Mouse (Mus musculus) neural tube, embryonic 15.5 days (tissue): ENCODE results near the gene Mdm2. TPM values are rescaled to one million over a fixed set of nuclear protein-coding genes. Genes with fewer than 3 reads are reported as not detected.
"Not testable (repeated sequence)": the region's sequence is repeated elsewhere in the genome, so short reads cannot be mapped to it uniquely, and the experiment has no call there.

Experiments used
- ATAC-seq: fragments of 200-750 bp; cut with Nextera tagmentation; 2 replicates; pipeline ENCODE4 v1.8.0; 2017; ENCODE audit warnings: mild to moderate bottlenecking, moderate TSS enrichment, moderate library complexity; ENCODE audit not compliant: low FRiP score
- H3K27ac ChIP-seq: fragments of 300-500 bp; sonication (generic); replicated peaks from 2 replicates; pipeline ENCODE4 v1.5.1; 2015; ENCODE audit warnings: mild to moderate bottlenecking, inconsistent platforms
- H3K27me3 ChIP-seq: fragments of 300-500 bp; sonication (generic); replicated peaks from 2 replicates; pipeline ENCODE4 v1.6.1; 2015; ENCODE audit warnings: inconsistent platforms
- H3K36me3 ChIP-seq: fragments of 300-500 bp; sonication (generic); 2 replicates; pipeline ENCODE4 v1.6.1; 2015; ENCODE audit warnings: inconsistent platforms
- H3K4me1 ChIP-seq: fragments of 300-500 bp; sonication (generic); 2 replicates; pipeline ENCODE4 v1.6.1; 2015; ENCODE audit warnings: inconsistent platforms
- H3K4me2 ChIP-seq: fragments of 300-500 bp; sonication (generic); 2 replicates; pipeline ENCODE4 v1.6.1; 2015; ENCODE audit warnings: inconsistent platforms, mild to moderate bottlenecking, moderate library complexity
- H3K4me3 ChIP-seq: fragments of 300-500 bp; sonication (generic); replicated peaks from 2 replicates; pipeline ENCODE4 v1.5.1; 2015; ENCODE audit warnings: mild to moderate bottlenecking, inconsistent platforms
- H3K9ac ChIP-seq: fragments of 300-500 bp; sonication (generic); replicated peaks from 2 replicates; pipeline ENCODE4 v1.6.1; 2015; ENCODE audit warnings: mild to moderate bottlenecking, inconsistent platforms
- H3K9me3 ChIP-seq: fragments of 300-500 bp; sonication (generic); replicated peaks from 2 replicates; pipeline ENCODE4 v1.6.1; 2016; ENCODE audit warnings: inconsistent platforms
- WGBS: fragments of 180-500 bp; shearing (Covaris S2); methylation state at CpG from one replicate; pipeline ENCODE4 v1.1.7; 2015; ENCODE audit warnings: mixed read lengths; 5-methylcytosine and 5-hydroxymethylcytosine counted together
- polyA plus RNA-seq: library from polyadenylated mRNA; unstranded; fragments of >200 nt; fragmentation: Nextera tagmentation; extraction: Ambion mirVana; gene quantifications from 2 replicates; pipeline ENCODE4 v1.2.1, GENCODE M21; 2015

Gene Mdm2
- polyA plus RNA-seq, 1 experiment from 2014 or later: 46.0 TPM

DNA sequence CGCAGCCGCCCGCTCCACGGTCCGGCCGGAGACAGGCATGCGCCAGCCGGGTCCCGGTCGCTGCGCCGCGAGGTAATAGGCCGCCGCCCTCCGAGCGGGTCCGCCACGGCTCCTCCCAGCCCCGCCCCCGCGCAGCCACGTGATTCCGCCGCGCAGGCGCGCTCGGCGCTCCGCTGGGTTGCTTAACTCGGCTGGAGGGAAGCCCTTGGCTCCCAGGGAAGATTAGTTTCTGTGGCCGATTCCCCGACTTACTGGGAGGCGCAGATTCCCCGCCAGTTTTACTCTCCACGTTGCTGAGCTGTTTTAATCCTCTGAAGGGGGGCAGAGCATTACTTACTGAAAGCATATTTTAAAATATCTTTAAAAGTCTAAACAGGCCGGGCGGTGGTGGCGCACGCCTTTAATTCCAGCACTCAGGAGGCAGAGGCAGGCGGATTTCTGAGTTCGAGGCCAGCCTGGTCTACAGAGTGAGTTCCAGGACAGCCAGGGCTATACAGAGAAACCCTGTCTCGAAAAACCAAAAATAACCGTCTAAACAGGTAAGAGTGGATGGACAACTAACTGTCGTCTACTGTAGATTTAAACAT, 35.8 kb upstream of the Mdm2 start, which contains the start of gene Slc35e3:
Gene Slc35e3 (minus strand): TSS at position 69 of the 587 bp plus-strand sequence.
- 14% methylated on average over 46 of the region's 46 CpGs for WGBS
- H3K36me3 ChIP-seq: peaks cover 15% of the 10 kb centered on the region

DNA sequence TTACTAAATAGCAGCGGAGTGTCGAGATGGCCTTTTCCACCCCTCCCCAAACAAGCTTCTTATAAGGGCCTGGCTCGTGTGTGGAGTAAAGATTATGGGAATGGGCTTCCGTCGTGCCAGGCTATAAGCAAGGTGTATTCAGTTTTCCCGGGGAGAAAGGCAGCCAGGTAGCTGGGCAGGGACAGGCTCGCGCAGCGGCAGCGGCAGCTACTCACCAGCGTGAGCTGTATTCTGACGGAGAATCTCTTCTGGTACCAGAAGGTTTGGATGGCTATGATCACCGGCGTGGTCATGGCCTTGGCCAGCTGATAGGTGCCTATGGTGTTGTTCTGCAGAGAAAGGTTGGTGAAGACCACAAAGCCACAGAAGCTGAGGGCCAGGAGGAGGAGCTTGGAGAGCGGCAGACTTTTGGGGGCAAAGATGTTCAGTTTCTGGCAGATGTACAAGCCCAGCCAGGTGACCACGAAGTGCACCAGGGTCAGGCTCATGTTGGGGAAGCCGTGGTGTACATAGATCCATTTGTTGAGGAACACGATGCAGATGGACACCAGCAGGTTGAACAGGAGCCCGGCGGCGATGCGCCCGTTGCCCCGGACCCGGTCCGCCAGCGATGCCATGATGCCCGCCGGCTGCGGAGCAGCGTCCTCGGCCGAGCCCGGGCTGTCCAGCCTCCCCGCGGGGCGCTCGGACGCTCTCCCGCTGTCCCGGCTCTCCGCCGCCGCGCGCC, 35.2 kb upstream of the Mdm2 start:
- not testable (repeated sequence) for H3K27me3 ChIP-seq, H3K9me3 ChIP-seq
- whole genome bisulfite sequencing: under 1% methylated on average over 14 of the region's 46 CpGs
- ATAC-seq: peak; percentile 69
- H3K4me2 ChIP-seq: peak overlapping the region; percentile 71
- peak overlapping the region; percentile 61 for H3K4me3 ChIP-seq
- peaks cover 24% of the 10 kb centered on the region for H3K4me1 ChIP-seq
- H3K9ac ChIP-seq: peak overlapping the region; percentile 77
- H3K27ac ChIP-seq: peak overlapping the region; percentile 67
- peaks cover 13% of the 10 kb centered on the region for H3K36me3 ChIP-seq

More for the DNA sequence above, 35.8 kb upstream of the Mdm2 start, which contains the start of gene Slc35e3:
- H3K9ac ChIP-seq: peak within 1 kb of the TSS; percentile 77
- H3K27ac ChIP-seq: peak within 1 kb of the TSS; percentile 67
- ATAC-seq: peak; percentile 97
- peak within 1 kb of the TSS; percentile 71 for H3K4me2 ChIP-seq
- H3K9me3 ChIP-seq: no peaks in the 10 kb centered on the region
- H3K4me1 ChIP-seq: peaks cover 22% of the 10 kb centered on the region
- peak within 1 kb of the TSS; percentile 61 for H3K4me3 ChIP-seq
- H3K27me3 ChIP-seq: no peaks in the 10 kb centered on the region

DNA sequence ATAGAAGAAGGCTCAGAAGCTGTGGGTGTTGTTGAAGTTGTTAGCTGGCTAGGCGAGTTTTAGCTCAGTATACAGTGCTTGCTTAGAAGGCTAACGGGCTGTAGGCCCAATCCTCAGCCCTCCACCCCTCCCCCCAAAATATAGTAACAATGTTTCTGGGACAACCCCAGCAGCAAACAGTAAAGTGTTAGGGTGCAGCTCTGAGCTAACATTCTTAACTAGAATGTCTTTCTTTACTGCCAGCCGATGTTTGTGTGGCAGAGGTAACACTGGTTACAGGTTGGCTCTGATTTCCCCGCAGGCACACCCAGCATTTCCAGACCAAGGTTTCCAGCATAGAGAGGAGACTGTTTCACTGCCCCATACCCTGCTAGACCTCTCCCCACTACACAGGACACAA, 33.4 kb upstream of the Mdm2 start:
- Histone ChIP-seq H3K4me3 (no peak overlapping the region), H3K27ac (no peak overlapping the region), H3K9ac (no peak overlapping the region)

DNA sequence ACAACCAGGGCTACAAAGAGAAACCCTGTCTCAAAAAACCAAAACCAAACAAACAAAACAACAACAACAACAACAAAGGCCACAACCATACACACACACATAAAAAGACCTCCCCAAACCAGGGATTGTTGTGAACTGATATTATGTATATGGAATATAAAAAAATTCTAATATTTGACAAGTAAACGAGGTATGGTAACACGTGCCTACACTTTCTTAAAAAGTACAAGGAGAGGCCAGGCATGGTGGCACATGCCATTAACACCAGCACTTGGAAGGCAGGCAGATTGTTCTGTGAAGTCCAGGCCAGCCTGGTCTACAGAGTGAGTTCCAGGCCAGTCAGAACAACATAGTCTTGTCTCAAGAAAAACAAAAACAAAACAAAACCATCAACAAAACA, 32.6 kb upstream of the Mdm2 start:
- peaks cover 24% of the 10 kb centered on the region for H3K4me1 ChIP-seq
- no peak overlapping the region for H3K9ac ChIP-seq
- ATAC-seq: no peak
- H3K4me2 ChIP-seq: no peak overlapping the region
- H3K4me3 ChIP-seq: no peak overlapping the region
- H3K27ac ChIP-seq: no peak overlapping the region
- no peaks in the 10 kb centered on the region for H3K27me3 ChIP-seq
- H3K9me3 ChIP-seq: no peaks in the 10 kb centered on the region
- H3K36me3 ChIP-seq: peaks cover 26% of the 10 kb centered on the region
- 95% methylated on average over 2 of the region's 2 CpGs for WGBS

More for the DNA sequence above, 33.4 kb upstream of the Mdm2 start:
- H3K4me1 ChIP-seq: peaks cover 24% of the 10 kb centered on the region
- H3K27me3 ChIP-seq: no peaks in the 10 kb centered on the region
- H3K9me3 ChIP-seq: no peaks in the 10 kb centered on the region
- WGBS: 79% methylated on average over 4 of the region's 4 CpGs
- peaks cover 22% of the 10 kb centered on the region for H3K36me3 ChIP-seq
- H3K4me2 ChIP-seq: peak overlapping the region; percentile 71
- ATAC-seq: no peak

DNA sequence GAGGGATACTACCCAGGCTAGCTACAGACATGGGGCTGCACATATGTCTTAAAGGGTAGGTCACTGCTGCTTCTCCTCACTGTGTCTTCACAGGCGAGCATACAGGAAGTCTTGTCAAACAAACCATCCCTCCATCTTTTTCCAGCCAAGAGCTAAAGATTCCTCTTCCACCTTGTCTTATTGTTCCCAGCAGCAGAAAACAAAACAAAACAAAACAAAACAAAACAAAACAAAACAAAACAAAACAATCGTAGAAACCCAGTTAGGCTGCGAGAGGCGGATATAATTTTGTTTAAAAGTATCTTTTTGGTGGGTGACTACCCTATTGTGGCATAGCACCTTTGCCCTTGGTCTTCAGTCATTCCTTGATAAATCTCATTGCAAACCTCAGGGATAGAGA, 32.1 kb upstream of the Mdm2 start:
- H3K4me3 ChIP-seq: no peak overlapping the region
- no peaks in the 10 kb centered on the region for H3K27me3 ChIP-seq
- H3K9me3 ChIP-seq: no peaks in the 10 kb centered on the region
- H3K27ac ChIP-seq: no peak overlapping the region
- peaks cover 29% of the 10 kb centered on the region for H3K36me3 ChIP-seq
- H3K9ac ChIP-seq: no peak overlapping the region
- no peak for ATAC-seq
- 95% methylated on average over 4 of the region's 4 CpGs for WGBS
- H3K4me2 ChIP-seq: no peak overlapping the region
- H3K4me1 ChIP-seq: peaks cover 24% of the 10 kb centered on the region

DNA sequence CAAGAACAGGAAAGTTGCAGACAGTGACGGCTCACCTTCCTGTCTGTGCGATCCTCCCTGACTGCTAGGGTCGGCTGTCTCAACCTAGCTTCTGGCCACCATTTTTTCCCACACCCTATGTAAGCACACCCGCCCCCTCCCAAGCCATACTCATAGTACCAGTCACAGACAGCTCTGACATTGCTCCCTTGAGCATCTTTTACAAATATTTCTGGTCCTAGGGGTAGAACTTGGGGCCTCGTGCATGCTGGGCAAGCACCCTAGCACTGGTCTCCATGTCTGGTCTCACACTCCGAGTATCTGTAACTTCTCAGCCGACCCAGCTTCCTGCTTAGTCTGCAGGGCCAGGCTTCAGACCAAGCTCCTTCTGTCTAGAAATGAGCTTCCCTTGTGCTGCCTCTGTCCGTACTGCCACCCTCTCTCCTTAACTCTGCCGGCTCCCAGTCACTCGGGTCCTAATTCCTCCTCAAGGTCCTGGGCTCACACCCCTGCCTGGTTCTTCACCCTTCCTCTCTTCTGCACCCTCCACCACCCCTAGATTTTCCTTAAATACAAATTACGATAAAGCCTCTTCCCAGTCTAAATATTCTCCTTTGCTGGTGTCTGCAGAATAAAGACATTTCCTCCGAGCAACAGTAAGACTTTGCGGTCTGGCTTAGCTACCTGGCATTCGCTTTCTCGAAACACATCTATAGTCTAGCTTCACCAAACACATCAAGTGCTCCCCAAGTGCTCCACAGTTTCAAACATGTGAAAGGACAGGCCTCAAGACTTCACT, 31.3 kb upstream of the Mdm2 start:
- no peak overlapping the region for H3K4me3 ChIP-seq
- H3K27ac ChIP-seq: no peak overlapping the region
- 91% methylated on average over 15 of the region's 15 CpGs for WGBS
- H3K4me2 ChIP-seq: no peak overlapping the region
- H3K36me3 ChIP-seq: peaks cover 37% of the 10 kb centered on the region
- H3K9ac ChIP-seq: no peak overlapping the region
- no peaks in the 10 kb centered on the region for H3K9me3 ChIP-seq
- no peak for ATAC-seq
- peaks cover 24% of the 10 kb centered on the region for H3K4me1 ChIP-seq
- no peaks in the 10 kb centered on the region for H3K27me3 ChIP-seq

DNA sequence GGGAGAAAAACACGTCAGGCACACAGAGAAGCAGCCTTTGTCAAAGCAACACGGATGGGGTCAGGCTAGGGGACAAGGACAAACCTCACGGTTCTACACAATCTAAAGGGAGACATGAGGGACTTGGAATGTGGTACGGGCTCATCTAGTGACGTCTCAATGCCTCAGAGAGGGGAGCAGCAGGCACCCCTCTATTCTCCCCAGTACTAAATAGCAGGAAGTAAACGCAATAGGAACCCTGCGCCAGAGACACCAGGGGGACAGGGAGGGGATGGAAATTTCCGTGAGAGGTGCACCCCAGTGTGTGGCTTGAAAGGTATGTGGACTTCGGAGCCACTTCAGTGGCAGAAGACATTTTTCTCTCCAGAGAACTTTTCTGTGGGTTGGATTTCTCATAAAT, 30.4 kb upstream of the Mdm2 start:
- H3K9me3 ChIP-seq: no peaks in the 10 kb centered on the region
- no peak for ATAC-seq
- no peaks in the 10 kb centered on the region for H3K27me3 ChIP-seq
- no peak overlapping the region for H3K27ac ChIP-seq
- no peak overlapping the region for H3K4me2 ChIP-seq
- no peak overlapping the region for H3K4me3 ChIP-seq
- H3K4me1 ChIP-seq: peaks cover 24% of the 10 kb centered on the region
- H3K36me3 ChIP-seq: peaks cover 46% of the 10 kb centered on the region
- no peak overlapping the region for H3K9ac ChIP-seq
- WGBS: 87% methylated on average over 9 of the region's 9 CpGs

DNA sequence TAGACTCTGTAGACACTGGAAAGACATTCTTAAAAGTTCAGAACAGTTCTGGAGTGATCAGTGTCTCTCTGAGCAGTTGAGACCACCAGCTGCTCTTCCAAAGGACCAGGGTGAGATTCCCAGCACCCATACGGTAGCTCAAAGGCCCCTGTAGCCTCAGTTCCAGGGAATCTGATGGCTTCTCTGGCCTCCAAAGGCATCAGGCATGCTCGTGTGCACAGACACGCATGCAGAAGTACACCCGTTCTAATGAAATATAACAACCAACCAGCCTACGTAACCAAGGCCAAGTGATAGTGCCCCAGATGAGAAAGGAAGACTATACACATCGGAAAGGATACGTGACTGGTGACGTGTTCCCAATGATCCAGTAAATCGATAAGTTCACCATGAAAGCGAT, 29.6 kb upstream of the Mdm2 start:
- H3K4me2 ChIP-seq: no peak overlapping the region
- no peaks in the 10 kb centered on the region for H3K27me3 ChIP-seq
- 96% methylated on average over 10 of the region's 10 CpGs for WGBS
- H3K4me3 ChIP-seq: no peak overlapping the region
- no peak for ATAC-seq
- peaks cover 47% of the 10 kb centered on the region for H3K36me3 ChIP-seq
- peaks cover 23% of the 10 kb centered on the region for H3K4me1 ChIP-seq
- H3K9ac ChIP-seq: no peak overlapping the region
- H3K9me3 ChIP-seq: no peaks in the 10 kb centered on the region
- no peak overlapping the region for H3K27ac ChIP-seq

DNA sequence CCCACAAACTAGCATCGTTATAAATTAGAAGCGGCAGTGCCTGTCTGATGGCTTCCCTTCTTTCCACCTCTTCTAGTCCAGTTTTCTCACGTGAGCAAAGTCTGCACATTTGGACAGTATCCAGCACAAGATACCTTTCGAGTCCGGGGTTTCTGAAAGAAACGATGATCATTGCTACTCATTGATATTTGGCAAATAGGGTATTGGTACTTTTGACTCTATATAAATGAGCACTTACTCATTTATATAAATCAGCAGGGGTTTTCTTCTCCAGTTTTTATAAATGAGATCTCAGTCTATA, 29.0 kb upstream of the Mdm2 start:
- WGBS: 95% methylated on average over 6 of the region's 6 CpGs
- H3K4me3 ChIP-seq: no peak overlapping the region
- no peak overlapping the region for H3K9ac ChIP-seq
- H3K4me2 ChIP-seq: no peak overlapping the region
- H3K36me3 ChIP-seq: peaks cover 47% of the 10 kb centered on the region
- H3K4me1 ChIP-seq: peaks cover 17% of the 10 kb centered on the region
- ATAC-seq: no peak
- no peak overlapping the region for H3K27ac ChIP-seq
- H3K9me3 ChIP-seq: no peaks in the 10 kb centered on the region
- H3K27me3 ChIP-seq: no peaks in the 10 kb centered on the region

DNA sequence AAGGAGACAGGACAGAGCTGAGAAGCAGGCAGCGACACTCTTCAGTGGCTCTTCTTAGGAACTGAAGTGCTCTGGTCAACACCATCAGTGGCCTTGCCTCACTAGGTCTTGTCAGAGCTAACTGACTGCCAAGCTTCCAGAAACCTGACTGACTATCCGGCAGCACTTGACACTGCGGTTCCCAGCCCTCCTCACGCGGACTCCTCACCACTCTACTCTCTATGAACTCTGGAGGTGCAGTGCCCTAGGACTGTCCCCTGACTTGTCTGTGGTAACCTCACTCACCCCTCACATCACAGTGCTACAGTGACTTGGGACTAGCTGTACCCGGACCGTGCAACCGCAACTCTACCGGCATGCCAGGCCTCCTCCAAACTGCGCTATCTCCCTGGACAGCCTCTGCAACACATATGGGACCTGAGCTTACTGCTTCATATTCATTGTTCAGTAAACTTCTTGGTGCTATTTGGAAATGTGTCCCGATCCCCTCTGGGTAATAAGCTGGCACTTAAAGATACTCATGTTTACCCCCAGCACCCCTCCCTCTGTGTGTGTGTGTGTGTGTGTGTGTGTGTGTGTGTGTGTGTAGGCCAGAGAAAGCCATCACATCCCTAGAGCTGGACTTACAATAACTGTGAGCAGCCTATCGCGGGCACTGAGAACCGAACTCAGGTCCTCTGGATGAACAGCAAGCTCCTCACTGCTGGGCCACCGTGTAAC, 28.5 kb upstream of the Mdm2 start:
- ATAC-seq: no peak
- H3K27me3 ChIP-seq: no peaks in the 10 kb centered on the region
- H3K9ac ChIP-seq: no peak overlapping the region
- H3K4me3 ChIP-seq: no peak overlapping the region
- peaks cover 12% of the 10 kb centered on the region for H3K4me1 ChIP-seq
- H3K4me2 ChIP-seq: no peak overlapping the region
- H3K9me3 ChIP-seq: no peaks in the 10 kb centered on the region
- WGBS: 90% methylated on average over 15 of the region's 15 CpGs
- no peak overlapping the region for H3K27ac ChIP-seq
- peaks cover 47% of the 10 kb centered on the region for H3K36me3 ChIP-seq

DNA sequence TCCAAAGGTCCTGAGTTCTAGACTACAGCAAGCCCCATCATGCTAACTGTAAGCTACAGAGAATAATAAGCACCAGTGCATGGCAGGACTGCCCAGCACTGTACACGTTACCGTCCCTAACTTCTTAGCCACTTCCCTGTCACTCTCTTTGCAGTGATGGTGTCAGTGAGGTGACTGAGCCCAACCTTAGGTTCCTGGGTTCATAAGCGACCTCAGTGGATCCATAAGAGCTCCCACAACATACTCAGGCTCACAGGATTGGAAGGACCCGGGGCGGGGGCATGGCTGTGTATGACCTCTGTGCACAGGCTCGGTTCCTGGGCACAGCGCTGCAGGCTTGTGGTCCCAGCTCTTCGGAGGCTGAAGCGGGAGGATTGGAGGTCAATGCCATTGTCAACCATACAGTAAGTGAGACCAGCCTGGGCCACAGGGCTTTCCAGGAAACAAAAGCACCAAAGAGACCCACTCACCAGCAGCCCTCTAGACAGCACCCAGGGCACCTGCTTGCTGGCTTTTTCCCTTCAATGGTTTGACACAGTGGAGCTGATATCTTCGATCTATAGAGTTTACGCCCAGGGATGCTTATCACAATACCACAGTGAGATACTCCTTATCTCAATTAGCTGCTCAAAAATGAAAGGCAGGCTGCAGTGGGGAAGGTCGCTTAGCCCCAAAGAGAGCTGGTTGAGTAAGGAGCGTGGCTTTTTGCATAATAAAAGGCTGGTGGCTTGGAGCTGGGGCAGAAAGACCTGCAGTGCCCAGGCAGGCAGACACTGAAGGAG, 27.8 kb upstream of the Mdm2 start:
- peaks cover 4% of the 10 kb centered on the region; the same call in 1 of the 2 replicates for H3K4me1 ChIP-seq
- no peak overlapping the region for H3K4me3 ChIP-seq
- no peaks in the 10 kb centered on the region for H3K27me3 ChIP-seq
- 86% methylated on average over 13 of the region's 13 CpGs for WGBS
- no peak for ATAC-seq
- H3K9ac ChIP-seq: no peak overlapping the region
- H3K27ac ChIP-seq: no peak overlapping the region
- no peaks in the 10 kb centered on the region for H3K9me3 ChIP-seq
- no peak overlapping the region for H3K4me2 ChIP-seq
- peaks cover 48% of the 10 kb centered on the region for H3K36me3 ChIP-seq
